Comparison of ENCODE assay signal across 1 mouse cellular context in genomic region chr3:142561666-142562065, GRCm38 (mm10).
A peak's percentile ranks its signal among the peaks of the same experiment; 100 is the strongest.
TF ChIP-seq lines count a peak whose summit lies in the region.

No protein-coding gene starts in this region.

TF ChIP-seq in CH12.LX, 34 proteins besides CTCF, POLR2A, EP300 and RAD21:
- TF ChIP-seq KAT2A (IDR thresholded peaks at IDR 0.05; ENCODE audit: insufficient replicate concordance, low read length) (no peak), NRF1 (IDR thresholded peaks at IDR 0.05; ENCODE audit: low read depth, low read length) (no peak), ZNF384 (IDR thresholded peaks at IDR 0.05; ENCODE audit: low read depth, low read length) (no peak), BHLHE40 (IDR thresholded peaks at IDR 0.05; ENCODE audit: low read depth, low read length) (no peak), SMC3 (IDR thresholded peaks at IDR 0.05; ENCODE audit: low read depth, low read length) (no peak), TBP (conservative IDR thresholded peaks at IDR 0.05; ENCODE audit: low read depth, low read length) (0 out of 2 replicates have a peak, but pooled peaks have one; percentile 54), SIN3A (IDR thresholded peaks at IDR 0.05; ENCODE audit: low read length) (no peak; the same call in 1 of the 2 replicates), HCFC1 (IDR thresholded peaks at IDR 0.05; ENCODE audit: low read depth, low read length) (no peak), UBTF (IDR thresholded peaks at IDR 0.05; ENCODE audit: low read depth, low read length) (no peak), USF2 (conservative IDR thresholded peaks at IDR 0.05; ENCODE audit: low read depth, low read length) (no peak), ELF1 (IDR thresholded peaks at IDR 0.05; ENCODE audit: low read depth, low read length) (peak; percentile 16; the same call in 1 of the 2 replicates), E2F4 (IDR thresholded peaks at IDR 0.05; ENCODE audit: insufficient replicate concordance, low read depth, low read length) (no peak), PAX5 (IDR thresholded peaks at IDR 0.05; ENCODE audit: low read length) (no peak)
